Mouse (Mus musculus) cerebellum, adult 2 months (tissue): ENCODE data around the gene Catsperg1.

Source experiments
- CTCF ChIP-seq: fragments of 200-500 bp; IDR thresholded peaks from 2 replicates; pipeline ENCODE4 v1.5.1; 2011; ENCODE audit warnings: low read depth, mild to moderate bottlenecking, control low read depth, low read length, moderate library complexity, borderline replicate concordance; ENCODE audit not compliant: insufficient read depth
- POLR2A ChIP-seq: fragments of 200-500 bp; IDR thresholded peaks from 2 replicates; pipeline ENCODE4 v1.6.1; 2011; ENCODE audit warnings: low read length, control low read depth, borderline replicate concordance; ENCODE audit not compliant: insufficient read depth

DNA sequence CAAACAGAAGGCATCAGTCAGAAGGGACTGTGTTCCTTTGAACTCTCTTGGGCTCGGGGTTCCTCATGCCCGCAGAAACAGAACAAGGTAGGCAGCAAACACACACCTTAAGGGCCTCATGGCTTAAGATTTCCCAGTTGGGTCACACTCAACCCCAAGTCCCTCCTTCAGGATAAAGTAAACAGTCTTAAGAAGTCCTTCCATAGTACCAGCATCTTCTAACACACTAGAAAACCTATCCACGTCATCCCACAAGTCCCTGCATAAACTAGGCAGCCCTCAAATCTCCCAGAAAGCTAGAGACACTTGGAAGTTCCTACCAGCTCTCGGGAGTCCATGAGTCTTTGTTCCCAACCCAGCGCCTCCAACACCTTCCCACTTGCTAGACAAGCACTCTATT is 51.5 kb downstream of the Catsperg1 start:
- TF ChIP-seq CTCF (no peak), POLR2A (no peak)
